Mouse (Mus musculus) forebrain, embryonic 11.5 days (tissue): ENCODE measurements around the gene Tbccd1. TPM values are rescaled to one million over a fixed set of nuclear protein-coding genes. Genes with fewer than 3 reads are reported as not detected.

Experiments used
- ATAC-seq: fragments of 200-750 bp; cut with Nextera tagmentation; replicated peaks from 2 replicates; pipeline ENCODE4 v1.8.0; 2017; ENCODE audit warnings: moderate TSS enrichment; ENCODE audit not compliant: low FRiP score
- DNase-seq: peaks from one replicate; pipeline ENCODE4 v3.0.0-alpha.2; 2017; ENCODE audit warnings: low spot score
- H3K27ac ChIP-seq: fragments of 300-500 bp; sonication (generic); 2 replicates; pipeline ENCODE4 v1.5.1; 2014; ENCODE audit warnings: low read depth, low read length
- H3K27me3 ChIP-seq: fragments of 300-500 bp; sonication (generic); 2 replicates; pipeline ENCODE4 v1.6.1; 2014; ENCODE audit warnings: mild to moderate bottlenecking, low read length, mixed read lengths; ENCODE audit not compliant: control insufficient read depth, insufficient read depth
- H3K36me3 ChIP-seq: fragments of 300-500 bp; sonication (generic); 2 replicates; pipeline ENCODE4 v1.6.1; 2014; ENCODE audit warnings: mild to moderate bottlenecking, low read length, moderate library complexity, mixed read lengths; ENCODE audit not compliant: control insufficient read depth, insufficient read depth
- H3K4me1 ChIP-seq: fragments of 300-500 bp; sonication (generic); replicated peaks from 2 replicates; pipeline ENCODE4 v1.6.1; 2014; ENCODE audit warnings: low read length, mixed read lengths; ENCODE audit not compliant: control insufficient read depth, insufficient read depth
- H3K4me2 ChIP-seq: fragments of 300-500 bp; sonication (generic); 2 replicates; pipeline ENCODE4 v1.6.1; 2014; ENCODE audit warnings: low read depth, mild to moderate bottlenecking, low read length, moderate library complexity, mixed read lengths; ENCODE audit not compliant: severe bottlenecking
- H3K4me3 ChIP-seq: fragments of 300-500 bp; sonication (generic); 2 replicates; pipeline ENCODE4 v1.5.1; 2014; ENCODE audit warnings: low read depth, low read length
- H3K9ac ChIP-seq: fragments of 300-500 bp; sonication (generic); 2 replicates; pipeline ENCODE4 v1.6.1; 2014; ENCODE audit warnings: low read length
- H3K9me3 ChIP-seq: fragments of 300-500 bp; sonication (generic); 2 replicates; pipeline ENCODE4 v1.6.1; 2016; ENCODE audit warnings: low read length, mixed read lengths; ENCODE audit not compliant: control insufficient read depth
- WGBS: fragments of 180-500 bp; shearing (Covaris S2); extraction: QIAGEN DNeasy Blood & Tissue Kit; methylation state at CpG from one replicate; pipeline ENCODE4 v1.1.7; 2014; 5-methylcytosine and 5-hydroxymethylcytosine counted together
- polyA plus RNA-seq: library from polyadenylated mRNA; unstranded; fragments of >200 nt; fragmentation: Nextera tagmentation; extraction: Ambion mirVana; gene quantifications from 2 replicates; pipeline ENCODE4 v1.2.1, GENCODE M21; 2014

Gene Tbccd1
- polyA plus RNA-seq, 1 experiment from 2014 or later = 37.0 TPM

- DNase-seq (peak; percentile 74), ATAC-seq (no peak)
- 13% methylated on average over 17 of the region's 17 CpGs for WGBS
- Histone ChIP-seq H3K9ac (no peak overlapping the region), H3K4me2 (no peak overlapping the region), H3K27me3 (no peaks in the 10 kb centered on the region; the same call in 1 of the 2 replicates), H3K36me3 (no peaks in the 10 kb centered on the region), H3K9me3 (no peaks in the 10 kb centered on the region), H3K4me3 (no peak overlapping the region), H3K27ac (no peak overlapping the region), H3K4me1 (no peaks in the 10 kb centered on the region)
These were observed 49.9 kb downstream of the Tbccd1 start for GRCm38 (mm10) chr16:22807468-22808070.

- DNase-seq (no peak), ATAC-seq (no peak)
- H3K4me1 ChIP-seq = peaks cover 7% of the 10 kb centered on the region
- H3K4me3 ChIP-seq = no peak overlapping the region
- whole genome bisulfite sequencing = 73% methylated on average over 7 of the region's 7 CpGs
- peaks cover 4% of the 10 kb centered on the region; the same call in 1 of the 2 replicates for H3K27me3 ChIP-seq
- H3K9ac ChIP-seq = no peak overlapping the region
- H3K27ac ChIP-seq = no peak overlapping the region
- H3K36me3 ChIP-seq = no peaks in the 10 kb centered on the region
- no peak overlapping the region for H3K4me2 ChIP-seq
- H3K9me3 ChIP-seq = no peaks in the 10 kb centered on the region
These were observed 54.7 kb downstream of the Tbccd1 start for GRCm38 (mm10) chr16:22802786-22803185.

- H3K4me1 ChIP-seq = peaks cover 7% of the 10 kb centered on the region
- no peak overlapping the region for H3K9ac ChIP-seq
- H3K4me2 ChIP-seq = no peak overlapping the region
- WGBS = 9% methylated on average over 5 of the region's 5 CpGs
- no peak; the same call in none of the 2 replicates for ATAC-seq
- H3K27ac ChIP-seq = no peak overlapping the region
- peaks cover 4% of the 10 kb centered on the region; the same call in 1 of the 2 replicates for H3K27me3 ChIP-seq
- no peaks in the 10 kb centered on the region for H3K36me3 ChIP-seq
- no peak overlapping the region for H3K4me3 ChIP-seq
- no peaks in the 10 kb centered on the region for H3K9me3 ChIP-seq
- no peak for DNase-seq
These were observed 56.7 kb downstream of the Tbccd1 start for GRCm38 (mm10) chr16:22800849-22801109.

DNA sequence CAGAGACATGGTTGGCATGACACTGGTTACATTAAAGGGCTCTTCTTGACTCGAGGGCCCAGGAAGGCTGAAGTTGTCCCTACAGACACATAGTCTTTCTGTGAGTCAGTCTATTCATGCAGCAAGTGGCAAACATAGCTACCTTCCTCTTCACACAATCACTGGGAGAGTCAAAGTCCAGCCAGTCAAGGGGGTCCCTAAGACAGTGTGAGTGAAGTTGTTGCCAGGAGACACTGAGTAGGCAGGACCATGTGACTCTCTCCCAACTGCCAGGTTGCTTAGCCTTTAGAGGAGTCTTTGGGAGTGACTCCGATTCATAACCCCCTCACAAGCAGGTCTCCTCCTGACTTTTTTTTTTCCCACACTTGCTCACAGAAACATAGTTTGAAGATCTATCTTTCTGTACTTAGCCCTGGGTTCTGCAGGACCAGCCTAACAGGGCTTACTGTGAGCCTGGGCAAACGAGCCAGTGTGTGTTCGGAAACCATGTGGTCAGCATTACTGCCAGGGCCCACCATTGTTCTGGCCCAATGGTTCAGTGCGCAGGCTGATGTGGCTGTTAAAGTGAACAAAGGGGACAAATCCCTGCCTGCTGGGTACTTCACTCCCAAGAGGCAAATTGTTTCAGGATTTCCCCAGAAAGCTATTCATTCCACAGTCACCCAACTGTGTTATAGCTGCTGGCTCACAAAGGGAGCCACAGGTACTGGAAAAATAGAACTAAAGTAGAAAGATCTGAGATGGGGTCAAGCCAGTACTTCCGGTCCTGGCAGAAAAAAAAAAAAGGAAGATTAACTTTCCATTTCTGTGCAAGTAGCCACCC, 57.2 kb downstream of the Tbccd1 start:
- H3K27ac ChIP-seq = no peak overlapping the region
- H3K4me1 ChIP-seq = peaks cover 7% of the 10 kb centered on the region
- WGBS = 8% methylated on average over 6 of the region's 6 CpGs
- H3K4me3 ChIP-seq = no peak overlapping the region
- no peaks in the 10 kb centered on the region for H3K36me3 ChIP-seq
- DNase-seq (peak; percentile 80), ATAC-seq (peak; percentile 84)
- H3K9me3 ChIP-seq = no peaks in the 10 kb centered on the region
- H3K27me3 ChIP-seq = peaks cover 4% of the 10 kb centered on the region; the same call in 1 of the 2 replicates
- no peak overlapping the region for H3K9ac ChIP-seq
- H3K4me2 ChIP-seq = peak overlapping the region; percentile 8; the same call in 1 of the 2 replicates

DNA sequence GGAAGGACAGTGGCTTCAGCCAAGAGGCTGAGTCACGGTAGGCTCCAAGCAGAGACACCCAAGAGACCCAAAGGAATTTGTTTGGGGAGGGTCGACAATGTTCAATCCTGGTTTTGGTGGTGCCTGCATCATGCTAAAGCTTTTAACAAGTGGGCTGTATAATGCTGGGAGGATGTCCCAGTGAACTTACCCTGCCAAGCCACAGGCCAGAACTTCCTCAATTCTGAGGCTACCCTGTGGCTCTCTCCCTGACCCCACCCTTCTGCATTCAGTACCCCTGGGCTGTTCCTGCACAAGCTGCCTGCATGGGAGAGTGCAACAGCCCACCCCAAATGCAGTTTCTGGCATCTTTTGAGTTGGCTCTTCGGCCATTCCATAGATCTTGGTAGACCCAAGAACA, 58.9 kb downstream of the Tbccd1 start:
- Histone ChIP-seq H3K4me3 (no peak overlapping the region), H3K27me3 (peaks cover 4% of the 10 kb centered on the region; the same call in 1 of the 2 replicates), H3K27ac (no peak overlapping the region), H3K4me2 (no peak overlapping the region), H3K9ac (no peak overlapping the region), H3K9me3 (no peaks in the 10 kb centered on the region), H3K4me1 (peaks cover 7% of the 10 kb centered on the region), H3K36me3 (no peaks in the 10 kb centered on the region)
- DNase-seq = no peak
- no peak for ATAC-seq
- WGBS = 74% methylated on average over 3 of the region's 3 CpGs

- no peak overlapping the region for H3K27ac ChIP-seq
- H3K9ac ChIP-seq = no peak overlapping the region
- peaks cover 4% of the 10 kb centered on the region; the same call in 1 of the 2 replicates for H3K27me3 ChIP-seq
- WGBS = 86% methylated on average over 5 of the region's 5 CpGs
- H3K4me1 ChIP-seq = peaks cover 7% of the 10 kb centered on the region
- no peak overlapping the region for H3K4me2 ChIP-seq
- no peak for DNase-seq
- H3K36me3 ChIP-seq = no peaks in the 10 kb centered on the region
- ATAC-seq = no peak
- H3K9me3 ChIP-seq = no peaks in the 10 kb centered on the region
- no peak overlapping the region for H3K4me3 ChIP-seq
These were observed 59.9 kb downstream of the Tbccd1 start for GRCm38 (mm10) chr16:22797521-22797920.

GRCm38 (mm10) chr16:22795497-22795896, 62.0 kb downstream of the Tbccd1 start:
- DNase-seq = no peak

DNA sequence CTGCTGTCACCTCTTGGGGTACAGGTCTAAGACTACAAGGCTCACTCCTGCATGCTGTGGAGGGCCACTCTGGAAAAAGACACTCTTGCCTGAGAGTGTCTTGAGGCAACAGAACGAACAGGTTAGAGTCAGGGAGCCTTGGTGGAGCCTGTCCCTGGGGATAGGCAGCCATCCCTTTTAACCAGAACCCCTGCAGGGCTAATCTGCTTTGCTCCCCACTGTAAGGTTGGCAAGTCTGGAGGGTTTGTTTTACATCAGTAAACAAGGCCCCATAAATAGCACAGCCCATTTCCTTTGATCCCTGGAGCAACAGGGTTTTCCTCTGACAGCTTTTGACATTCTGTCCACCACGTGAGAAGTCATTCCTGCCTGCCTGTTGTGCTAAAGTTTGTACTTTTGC, 66.2 kb downstream of the Tbccd1 start:
- Histone ChIP-seq H3K4me2 (no peak overlapping the region), H3K36me3 (no peaks in the 10 kb centered on the region), H3K9ac (no peak overlapping the region), H3K4me3 (no peak overlapping the region), H3K9me3 (no peaks in the 10 kb centered on the region), H3K27ac (no peak overlapping the region), H3K4me1 (0 out of 2 replicates have a peak, but pooled peaks cover 1% of the 10 kb centered on the region), H3K27me3 (no peaks in the 10 kb centered on the region; the same call in 1 of the 2 replicates)
- DNase-seq (no peak), ATAC-seq (no peak)
- 6% methylated on average over 2 of the region's 2 CpGs for WGBS

More at GRCm38 (mm10) chr16:22795497-22795896, 62.0 kb downstream of the Tbccd1 start:
- peaks cover 4% of the 10 kb centered on the region; the same call in 1 of the 2 replicates for H3K27me3 ChIP-seq
- H3K9me3 ChIP-seq = no peaks in the 10 kb centered on the region
- H3K9ac ChIP-seq = no peak overlapping the region
- ATAC-seq = no peak
- WGBS = 62% methylated on average over 3 of the region's 3 CpGs
- no peak overlapping the region for H3K27ac ChIP-seq
- no peak overlapping the region for H3K4me2 ChIP-seq
- peaks cover 9% of the 10 kb centered on the region for H3K4me1 ChIP-seq
- H3K4me3 ChIP-seq = no peak overlapping the region
- no peaks in the 10 kb centered on the region for H3K36me3 ChIP-seq
